Mouse (Mus musculus) left cerebral cortex, adult 2 months (tissue): ENCODE data around the gene Aff3. TPM values are rescaled to one million over a fixed set of nuclear protein-coding genes. Genes with fewer than 3 reads are reported as not detected.

Experiments used
- DNase-seq, 2 experiments: peaks; one replicate each; pipeline ENCODE4 v3.0.0; 2021 to 2022; ENCODE audit warnings: low spot score in 2 of 2, mixed read lengths in 1 of 2; ENCODE audit errors: extremely low spot score in 1 of 2
- H3K27ac ChIP-seq: fragments of 200-600 bp; 2 replicates; pipeline ENCODE4 v1.8.1; 2022
- H3K4me3 ChIP-seq: fragments of 200-600 bp; 2 replicates; pipeline ENCODE4 v1.8.1; 2022
- CTCF ChIP-seq: fragments of 200-600 bp; IDR thresholded peaks from 2 replicates; pipeline ENCODE4 v1.8.1; 2022; ENCODE audit warnings: antibody characterized with exemption, mild to moderate bottlenecking, moderate library complexity
- intact Hi-C: fragments of 180-260 bp; cut with DNase I; formaldehyde crosslinking; loops from one replicate; pipeline ENCODE4 v1.15.1; 2025
- total RNA-seq, 2 experiments: library from RNA; stranded (reverse); gene quantifications; 2 replicates each; pipeline ENCODE4 v1.2.3; 2021

Gene Aff3
- total RNA-seq, 2 experiments from 2014 or later = 98.8 to 108 TPM

DNA sequence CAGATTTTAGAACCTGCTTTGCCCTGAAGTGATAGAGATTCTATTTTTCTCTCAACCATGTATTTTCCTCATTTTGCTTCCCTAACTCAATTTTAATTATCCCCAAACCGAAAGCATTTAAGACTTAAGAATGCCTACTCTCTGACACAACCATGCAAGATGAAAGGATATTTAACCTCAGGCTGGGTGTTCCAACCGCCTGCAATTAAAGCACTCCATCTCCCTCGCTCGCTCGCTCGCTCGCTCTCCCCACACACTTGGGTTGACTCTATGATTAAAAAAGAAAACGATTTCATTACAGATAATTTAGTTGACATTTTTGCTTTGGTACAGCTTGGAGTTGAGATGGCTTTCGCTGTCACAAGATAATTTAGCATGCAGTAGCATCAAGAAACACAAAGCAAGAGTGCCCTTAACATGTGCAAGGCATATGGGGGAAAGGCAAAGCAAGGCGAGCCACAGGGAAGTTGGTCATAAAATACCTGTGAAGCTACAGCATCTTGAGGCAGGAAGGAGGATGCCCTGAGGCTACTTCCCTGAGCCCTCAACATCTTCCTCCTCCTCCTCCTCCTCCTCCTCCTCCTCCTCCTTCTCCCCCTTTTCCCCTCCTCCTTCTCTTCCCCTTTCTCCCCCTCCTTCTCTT is 167.7 kb downstream of the Aff3 start:
- no peak for TF ChIP-seq CTCF
- no peak overlapping the region for H3K27ac ChIP-seq

GRCm38 (mm10) chr1:38495284-38495683 is 169.5 kb downstream of the Aff3 start:
- Histone ChIP-seq H3K4me3 (no peak overlapping the region), H3K27ac (no peak overlapping the region)
- intact Hi-C loops = no loop called here
- TF ChIP-seq CTCF = no peak
- no peak for DNase-seq

More for the DNA sequence above, 167.7 kb downstream of the Aff3 start:
- no peak overlapping the region for H3K4me3 ChIP-seq
- intact Hi-C loops = no loop called here
- DNase-seq = no peak

GRCm38 (mm10) chr1:38489733-38490132 is 175.0 kb downstream of the Aff3 start:
- no peak overlapping the region for H3K27ac ChIP-seq
- TF ChIP-seq CTCF = no peak
- no peak overlapping the region for H3K4me3 ChIP-seq
- intact Hi-C loops = no loop called here
- no peak for DNase-seq

DNA sequence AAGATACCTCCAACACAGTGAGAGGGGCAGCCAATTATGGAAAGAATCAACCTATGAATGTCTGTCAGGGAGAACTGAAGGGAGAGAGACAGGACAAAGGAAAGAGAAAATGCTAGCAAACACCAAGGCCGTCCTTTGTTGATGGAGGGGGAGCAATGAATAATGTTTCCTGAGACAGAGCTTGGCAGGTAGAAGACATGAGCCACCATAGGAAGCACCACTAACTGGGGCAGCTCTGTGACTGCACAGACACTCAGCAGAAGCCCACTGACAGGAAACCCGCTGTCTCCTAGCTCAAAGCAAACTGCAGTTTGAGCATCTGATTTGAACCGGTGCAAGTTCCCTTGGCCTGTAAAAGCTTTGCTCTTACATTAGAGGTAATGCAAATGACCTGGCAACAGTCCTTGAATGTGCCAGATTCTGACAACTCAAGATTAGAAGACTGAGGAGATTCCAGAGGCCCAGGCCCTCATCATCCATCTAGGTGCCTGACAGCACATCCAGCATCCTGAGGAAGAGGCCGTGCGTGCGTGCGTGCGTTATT is 176.0 kb downstream of the Aff3 start:
- Histone ChIP-seq H3K27ac (no peak overlapping the region), H3K4me3 (no peak overlapping the region)
- no peak for DNase-seq
- intact Hi-C loops = no loop called here
- TF ChIP-seq CTCF = no peak

DNA sequence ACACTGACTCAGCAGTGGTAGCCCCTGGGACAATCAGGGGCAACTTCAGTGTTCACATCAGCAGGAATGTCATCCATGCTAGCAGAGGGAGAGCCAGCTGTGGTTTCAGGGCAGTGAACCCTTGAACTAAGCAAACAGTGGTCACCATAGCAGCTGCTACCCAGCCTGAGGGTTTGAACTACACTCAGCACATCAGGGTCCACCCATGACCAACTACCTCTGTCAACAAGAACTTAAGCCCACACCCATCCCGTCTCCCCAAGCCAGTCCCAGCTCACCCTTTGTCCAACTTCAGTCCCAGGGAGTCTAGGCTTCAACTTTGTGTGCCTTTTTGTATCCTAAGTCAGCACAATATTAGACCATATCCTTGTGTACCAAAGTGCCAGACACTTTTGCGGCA is 176.9 kb downstream of the Aff3 start:
- H3K27ac ChIP-seq = no peak overlapping the region
- intact Hi-C loops = no loop called here
- H3K4me3 ChIP-seq = no peak overlapping the region
- no peak for TF ChIP-seq CTCF
- DNase-seq = no peak

GRCm38 (mm10) chr1:38483191-38483590 is 181.6 kb downstream of the Aff3 start:
- Histone ChIP-seq H3K4me3 (no peak overlapping the region), H3K27ac (no peak overlapping the region)
- no peak for DNase-seq
- intact Hi-C loops = no loop called here
- TF ChIP-seq CTCF = no peak

DNA sequence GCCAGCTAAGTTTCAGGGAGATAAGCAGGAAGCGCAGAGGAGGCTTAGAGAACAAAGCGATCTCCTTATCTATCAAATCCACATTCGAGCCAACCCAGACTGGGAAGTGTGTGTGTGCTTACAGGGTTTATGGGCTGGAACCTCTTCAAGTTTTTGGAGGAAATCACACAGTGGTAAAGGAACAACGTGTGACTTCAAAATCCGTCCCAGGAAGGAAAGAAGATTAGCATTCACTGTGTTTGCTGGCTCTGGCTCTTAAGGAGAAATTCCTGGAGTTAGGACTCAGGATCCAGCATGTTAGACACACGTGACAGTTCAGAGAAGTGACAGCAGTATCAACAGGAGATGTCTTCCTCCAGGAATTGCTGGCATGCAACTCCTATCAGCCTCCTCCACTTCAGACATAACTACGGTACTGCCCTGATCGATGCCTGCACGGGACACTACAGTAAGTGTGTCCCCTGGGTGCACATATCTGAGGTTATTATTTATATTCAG is 186.5 kb downstream of the Aff3 start:
- TF ChIP-seq CTCF = no peak
- Histone ChIP-seq H3K27ac (no peak overlapping the region), H3K4me3 (no peak overlapping the region)
- intact Hi-C loops = no loop called here
- DNase-seq = no peak

DNA sequence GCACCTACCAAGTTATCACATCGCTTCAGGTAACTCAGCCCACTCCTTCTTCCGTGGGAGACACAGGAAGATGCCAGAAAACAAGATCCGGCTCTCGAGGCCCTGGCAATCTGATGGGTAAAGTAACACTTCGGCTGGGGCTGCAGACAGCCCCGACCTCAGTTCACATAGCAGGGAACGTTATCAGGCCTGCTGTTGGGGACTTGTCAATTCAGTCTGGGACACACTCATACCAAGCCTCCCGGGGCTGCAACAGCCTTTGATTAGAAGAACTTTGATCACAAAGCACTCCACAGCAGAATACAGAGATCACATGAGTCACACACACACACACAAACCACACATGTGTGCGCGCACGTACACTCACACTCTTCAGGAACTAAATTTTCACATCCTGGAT is 193.9 kb downstream of the Aff3 start:
- intact Hi-C loops = no loop called here
- H3K4me3 ChIP-seq = no peak overlapping the region
- no peak for TF ChIP-seq CTCF
- no peak for DNase-seq
- H3K27ac ChIP-seq = no peak overlapping the region

DNA sequence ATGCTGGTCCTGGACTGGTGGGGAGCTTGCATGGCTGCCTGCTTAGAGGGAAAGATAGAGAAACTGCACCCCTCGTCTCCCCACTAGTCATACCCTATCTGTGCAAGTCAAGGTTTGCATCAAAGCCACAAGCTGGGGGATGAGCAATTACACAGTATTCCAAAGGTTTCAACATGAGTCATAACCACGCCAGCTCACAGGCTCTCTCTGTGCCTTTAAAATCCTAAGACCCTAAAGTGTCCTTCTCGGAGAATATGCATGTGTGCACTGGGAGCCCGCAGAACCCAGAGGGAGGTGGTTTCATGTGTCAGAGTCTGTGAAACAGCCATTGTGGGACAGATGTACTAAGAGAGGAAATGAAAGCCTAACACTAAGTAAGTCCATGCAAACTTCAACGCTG is 194.6 kb downstream of the Aff3 start:
- Histone ChIP-seq H3K4me3 (no peak overlapping the region), H3K27ac (no peak overlapping the region)
- no peak for DNase-seq
- no peak for TF ChIP-seq CTCF
- intact Hi-C loops = no loop called here

GRCm38 (mm10) chr1:38467305-38468083 is 197.3 kb downstream of the Aff3 start:
- no peak for DNase-seq
- no peak for TF ChIP-seq CTCF
- intact Hi-C loops = no loop called here
- Histone ChIP-seq H3K27ac (no peak overlapping the region), H3K4me3 (no peak overlapping the region)

DNA sequence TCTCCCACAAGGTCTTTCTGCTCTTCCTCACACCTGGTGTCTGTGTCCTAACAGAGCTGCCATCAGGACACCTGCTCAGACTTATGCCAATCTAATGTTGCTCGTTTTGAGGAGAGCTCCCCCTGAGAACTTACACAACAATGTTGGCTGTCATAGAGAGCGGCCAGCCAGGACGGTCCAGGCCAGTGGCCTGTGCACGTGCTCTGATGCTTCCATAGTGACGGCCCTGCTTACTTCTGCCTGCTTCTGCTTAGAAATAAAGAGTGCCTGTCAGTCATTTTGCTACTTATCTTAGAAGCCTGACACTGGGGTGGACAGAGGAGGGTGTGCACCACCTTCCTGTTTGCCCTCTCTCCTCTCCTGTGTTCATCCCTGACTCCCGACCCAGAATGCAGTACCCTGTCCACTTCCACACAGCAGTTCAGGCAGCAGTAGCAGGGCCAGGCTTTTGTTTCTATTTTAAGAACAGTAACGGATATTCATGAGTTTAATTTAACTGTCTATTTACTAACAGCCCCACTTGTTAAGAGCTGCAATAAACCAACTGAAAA is 208.0 kb downstream of the Aff3 start:
- H3K4me3 ChIP-seq = no peak overlapping the region
- no peak overlapping the region for H3K27ac ChIP-seq
- no peak for DNase-seq
- no peak for TF ChIP-seq CTCF
- intact Hi-C loops = no loop called here

DNA sequence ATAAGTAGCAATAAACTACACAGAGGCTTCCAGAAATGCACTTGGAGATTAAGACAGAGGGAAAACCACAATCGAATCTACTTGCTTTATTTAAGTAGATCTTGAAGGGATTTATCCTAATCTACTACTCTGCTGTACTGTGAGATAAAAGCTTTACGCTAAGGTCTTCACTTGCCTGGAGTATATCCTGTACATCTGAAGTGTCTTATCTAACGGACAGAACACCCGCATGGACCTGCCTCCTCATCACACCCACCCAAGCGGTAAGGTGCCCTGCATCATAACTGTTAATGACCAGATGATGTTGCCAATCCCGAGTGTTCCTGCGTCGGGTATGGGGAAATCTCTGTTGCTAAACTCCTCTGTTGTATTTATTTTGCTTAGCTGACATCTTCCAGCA is 209.8 kb downstream of the Aff3 start:
- no peak for DNase-seq
- intact Hi-C loops = no loop called here
- H3K4me3 ChIP-seq = no peak overlapping the region
- H3K27ac ChIP-seq = no peak overlapping the region
- TF ChIP-seq CTCF = no peak
